Mouse (Mus musculus) kidney, adult 11 months (tissue): ENCODE results near the gene Gfpt2.

ENCODE experiments used
- DNase-seq: peaks from one replicate; pipeline ENCODE4 v3.0.0; 2022

Gfpt2 gene

DNA sequence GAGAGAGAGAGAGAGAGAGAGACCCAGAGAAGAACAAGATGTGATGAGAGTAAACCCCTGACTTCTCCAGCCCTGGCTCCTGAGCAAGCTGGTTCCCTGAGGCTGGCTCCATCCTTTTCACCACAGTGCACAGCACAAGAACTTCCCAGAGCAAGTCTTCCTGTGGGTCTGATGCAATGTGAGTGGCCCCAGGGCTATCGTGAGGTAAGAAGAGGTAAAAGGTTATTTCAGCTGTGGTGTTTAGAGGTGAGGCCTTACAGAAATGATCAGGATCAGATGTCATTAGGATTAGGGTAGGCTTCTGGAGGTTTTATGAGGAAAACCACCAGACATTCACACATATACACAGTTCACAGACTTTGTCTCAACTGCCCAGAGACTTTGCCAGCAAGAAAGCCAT lies 47.9 kb downstream of the Gfpt2 start:
- no peak for DNase-seq

- no peak for DNase-seq
Measured at GRCm38 (mm10) chr11:49842718-49843117, 48.7 kb downstream of the Gfpt2 start.

DNA sequence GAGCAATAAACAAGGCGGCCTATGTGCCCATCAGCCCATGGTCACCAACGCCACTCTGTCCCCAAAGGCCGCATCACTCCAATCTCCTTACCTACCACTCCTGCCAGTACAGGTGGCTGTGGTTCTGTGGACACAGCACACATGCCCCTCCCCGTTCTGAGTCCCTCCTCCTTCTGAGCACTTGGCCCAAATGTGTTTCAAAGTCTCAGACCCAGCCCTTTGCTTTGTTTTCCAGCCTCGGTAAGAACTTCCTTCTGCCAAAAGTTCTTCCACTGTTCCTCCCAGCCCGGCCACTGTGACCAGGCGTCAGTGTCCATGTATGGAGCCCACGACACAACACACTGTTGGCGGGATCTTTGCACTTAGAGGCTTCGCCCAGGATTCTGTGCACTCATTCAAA lies 50.3 kb downstream of the Gfpt2 start:
- no peak for DNase-seq

GRCm38 (mm10) chr11:49844969-49845368 lies 51.0 kb downstream of the Gfpt2 start:
- DNase-seq = peak; percentile 65

DNA sequence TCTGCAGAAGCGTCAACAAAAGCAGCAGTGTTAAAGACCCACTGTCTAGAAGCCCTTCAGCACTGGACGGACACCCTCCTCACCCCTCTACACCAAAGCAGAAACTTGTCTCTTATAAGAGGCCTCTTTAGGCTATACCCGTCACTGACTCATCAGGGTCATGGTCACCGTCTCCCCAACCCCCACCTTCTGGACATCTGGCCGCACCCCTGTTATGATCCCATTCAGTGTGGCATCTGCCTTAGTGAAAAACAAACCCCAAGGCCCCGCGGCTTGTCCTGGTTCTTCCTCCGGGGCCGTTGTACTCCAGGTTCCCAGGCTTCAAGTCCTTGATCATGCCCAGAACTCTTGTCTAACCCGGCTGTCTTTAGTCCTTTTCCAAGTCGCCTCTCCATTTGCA lies 52.0 kb downstream of the Gfpt2 start:
- DNase-seq = no peak

- peak; percentile 98 for DNase-seq
Measured at GRCm38 (mm10) chr11:49846401-49847070, 52.6 kb downstream of the Gfpt2 start, which contains the start of gene Mapk9. Gene Mapk9, plus strand, starts transcription at chr11:49846751.

GRCm38 (mm10) chr11:49847071-49847810 lies 53.3 kb downstream of the Gfpt2 start:
- no peak for DNase-seq

GRCm38 (mm10) chr11:49847811-49848078 lies 53.8 kb downstream of the Gfpt2 start:
- DNase-seq = no peak

- DNase-seq = peak; percentile 53
Measured at GRCm38 (mm10) chr11:49848080-49848815, 54.3 kb downstream of the Gfpt2 start.

DNA sequence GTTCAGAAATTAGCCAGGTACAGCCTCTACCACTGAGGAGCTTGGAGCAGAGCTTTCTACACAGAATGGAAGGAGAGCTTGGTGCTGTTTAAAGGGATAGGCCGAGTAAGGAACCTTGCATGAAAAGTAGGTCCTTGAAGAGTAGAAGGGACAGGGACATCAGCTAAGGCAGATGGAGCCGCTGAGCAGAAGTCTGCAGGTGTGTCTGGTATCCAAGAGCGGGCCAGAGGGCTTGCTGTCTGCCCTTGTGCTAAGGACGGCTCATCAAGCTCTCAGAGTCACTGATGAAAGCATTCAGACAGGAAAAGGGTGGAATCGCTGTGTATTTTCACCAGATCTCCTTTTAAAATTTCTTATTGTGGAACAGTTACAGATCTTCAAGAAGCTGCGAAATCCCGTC lies 56.4 kb downstream of the Gfpt2 start:
- DNase-seq = no peak

GRCm38 (mm10) chr11:49855144-49855543 lies 61.2 kb downstream of the Gfpt2 start:
- no peak for DNase-seq

GRCm38 (mm10) chr11:49861139-49861538 lies 67.2 kb downstream of the Gfpt2 start:
- no peak for DNase-seq

- no peak for DNase-seq
Measured at GRCm38 (mm10) chr11:49863926-49864325, 69.9 kb downstream of the Gfpt2 start.

- DNase-seq = no peak
Measured at GRCm38 (mm10) chr11:49867320-49867719, 73.3 kb downstream of the Gfpt2 start.

- no peak for DNase-seq
Measured at GRCm38 (mm10) chr11:49869762-49870161, 75.8 kb downstream of the Gfpt2 start.

DNA sequence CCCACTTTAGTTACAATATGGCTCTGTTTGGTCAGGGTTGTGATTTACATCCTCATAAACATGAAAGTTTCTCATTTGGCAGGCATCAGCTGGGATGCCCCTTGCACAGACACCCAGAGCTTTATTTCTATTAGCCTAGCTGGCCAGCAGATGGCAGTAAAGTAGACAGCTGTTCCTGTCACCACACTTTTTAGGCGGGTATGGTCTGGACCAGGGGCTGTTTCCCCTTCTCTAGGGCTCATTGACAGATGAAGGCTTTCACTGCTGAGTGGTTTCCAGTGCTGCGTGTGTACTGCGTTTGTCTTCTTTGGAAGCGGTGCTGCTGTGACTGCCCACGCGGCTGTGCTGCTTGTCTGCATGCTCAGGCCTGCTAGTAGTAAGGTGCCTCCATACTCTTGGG lies 77.9 kb downstream of the Gfpt2 start:
- DNase-seq = no peak

GRCm38 (mm10) chr11:49872779-49873178 lies 78.8 kb downstream of the Gfpt2 start:
- no peak for DNase-seq

GRCm38 (mm10) chr11:49876948-49877817 lies 83.2 kb downstream of the Gfpt2 start:
- DNase-seq = no peak

GRCm38 (mm10) chr11:49879950-49880642 lies 86.1 kb downstream of the Gfpt2 start:
- no peak for DNase-seq

DNA sequence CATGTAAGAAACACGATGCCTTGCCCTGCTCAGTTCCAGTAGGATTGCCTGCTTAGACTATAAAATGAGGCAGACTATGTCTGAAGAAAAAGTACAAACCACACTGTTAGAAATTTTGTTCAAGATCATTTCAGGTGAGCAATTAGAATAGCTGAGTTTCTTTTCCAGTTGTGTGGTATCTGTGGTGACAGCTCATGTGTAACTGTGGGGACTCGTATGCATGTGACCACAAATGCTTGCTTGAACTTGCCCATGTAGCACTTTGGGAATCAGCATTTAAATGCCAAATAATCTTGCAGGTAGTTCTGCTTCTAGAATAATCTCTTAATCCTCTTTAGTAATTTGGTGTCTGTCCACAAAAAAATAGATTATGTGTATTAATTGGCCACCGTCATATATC lies 89.4 kb downstream of the Gfpt2 start:
- DNase-seq = no peak
